Mouse (Mus musculus) forebrain, postnatal 0 days (tissue): ENCODE results near the gene Suds3. TPM values are rescaled to one million over a fixed set of nuclear protein-coding genes. Genes with fewer than 3 reads are reported as not detected.

ENCODE experiments used
- ATAC-seq: fragments of 200-750 bp; cut with Nextera tagmentation; 2 replicates; pipeline ENCODE4 v1.8.0; 2017; ENCODE audit warnings: mild to moderate bottlenecking, moderate library complexity
- DNase-seq: peaks from one replicate; pipeline ENCODE4 v3.0.0-alpha.2; 2015
- H3K27ac ChIP-seq: fragments of 300-500 bp; sonication (generic); 2 replicates; pipeline ENCODE4 v1.5.1; 2014; ENCODE audit warnings: low read depth, mild to moderate bottlenecking, antibody characterized with exemption, low read length, moderate library complexity, mixed read lengths
- H3K27me3 ChIP-seq: fragments of 300-500 bp; sonication (generic); 2 replicates; pipeline ENCODE4 v1.6.1; 2014; ENCODE audit warnings: mild to moderate bottlenecking, low read length, mixed read lengths; ENCODE audit not compliant: insufficient read depth
- H3K36me3 ChIP-seq: fragments of 300-500 bp; sonication (generic); 2 replicates; pipeline ENCODE4 v1.6.1; 2014; ENCODE audit warnings: mild to moderate bottlenecking, moderate library complexity; ENCODE audit not compliant: insufficient read depth
- H3K4me1 ChIP-seq: fragments of 300-500 bp; sonication (generic); 2 replicates; pipeline ENCODE4 v1.6.1; 2014; ENCODE audit warnings: antibody characterized with exemption; ENCODE audit not compliant: insufficient read depth
- H3K4me2 ChIP-seq: fragments of 300-500 bp; sonication (generic); 2 replicates; pipeline ENCODE4 v1.6.1; 2014; ENCODE audit warnings: low read depth, mild to moderate bottlenecking, moderate library complexity
- H3K4me3 ChIP-seq: fragments of 300-500 bp; sonication (generic); 2 replicates; pipeline ENCODE4 v1.5.1; 2014; ENCODE audit warnings: low read depth, low read length, mixed read lengths
- H3K9ac ChIP-seq: fragments of 300-500 bp; sonication (generic); 2 replicates; pipeline ENCODE4 v1.6.1; 2014; ENCODE audit warnings: mild to moderate bottlenecking
- H3K9me3 ChIP-seq: fragments of 300-500 bp; sonication (generic); 2 replicates; pipeline ENCODE4 v1.6.1; 2016; ENCODE audit warnings: low read length
- CTCF ChIP-seq: sonication (generic); IDR thresholded peaks from 2 replicates; pipeline ENCODE4 v1.5.1; 2016; ENCODE audit warnings: antibody characterized with exemption, control low read depth, low read depth
- WGBS: fragments of 180-500 bp; shearing (Covaris S2); extraction: QIAGEN DNeasy Blood & Tissue Kit; methylation state at CpG from one replicate; pipeline ENCODE4 v1.1.7; 2014; 5-methylcytosine and 5-hydroxymethylcytosine counted together
- polyA plus RNA-seq: library from polyadenylated mRNA; unstranded; fragments of >200 nt; fragmentation: Nextera tagmentation; extraction: Ambion mirVana; gene quantifications from 2 replicates; pipeline ENCODE4 v1.2.1, GENCODE M21; 2015
- total RNA-seq: library from RNA; depleted of rRNA; stranded (reverse); fragments of >200 nt; gene quantifications from 2 replicates; pipeline ENCODE4 v1.2.3, GENCODE M21; 2014; rRNA removed

Suds3 gene
- total and polyA plus RNA-seq, 2 experiments from 2014 or later, result 75.9 to 83.5 TPM

- Histone ChIP-seq H3K36me3 (no peaks in the 10 kb centered on the region), H3K27me3 (no peaks in the 10 kb centered on the region), H3K4me3 (no peak overlapping the region), H3K4me2 (no peak overlapping the region), H3K4me1 (no peaks in the 10 kb centered on the region), H3K9ac (no peak overlapping the region), H3K9me3 (no peaks in the 10 kb centered on the region), H3K27ac (no peak overlapping the region)
- DNase-seq (no peak), ATAC-seq (no peak)
- TF ChIP-seq CTCF, result no peak
- WGBS, result 81% methylated on average over 7 of the region's 7 CpGs
Observed at GRCm38 (mm10) chr5:117049940-117050339, 66.0 kb downstream of the Suds3 start.

- Histone ChIP-seq H3K27me3 (no peaks in the 10 kb centered on the region), H3K36me3 (no peaks in the 10 kb centered on the region), H3K9ac (no peak overlapping the region), H3K9me3 (no peaks in the 10 kb centered on the region), H3K27ac (no peak overlapping the region), H3K4me1 (no peaks in the 10 kb centered on the region), H3K4me2 (no peak overlapping the region), H3K4me3 (no peak overlapping the region)
- DNase-seq (no peak), ATAC-seq (no peak)
- TF ChIP-seq CTCF, result no peak
- WGBS, result 70% methylated on average over 10 of the region's 10 CpGs
Observed at GRCm38 (mm10) chr5:117045101-117045500, 70.8 kb downstream of the Suds3 start.

DNA sequence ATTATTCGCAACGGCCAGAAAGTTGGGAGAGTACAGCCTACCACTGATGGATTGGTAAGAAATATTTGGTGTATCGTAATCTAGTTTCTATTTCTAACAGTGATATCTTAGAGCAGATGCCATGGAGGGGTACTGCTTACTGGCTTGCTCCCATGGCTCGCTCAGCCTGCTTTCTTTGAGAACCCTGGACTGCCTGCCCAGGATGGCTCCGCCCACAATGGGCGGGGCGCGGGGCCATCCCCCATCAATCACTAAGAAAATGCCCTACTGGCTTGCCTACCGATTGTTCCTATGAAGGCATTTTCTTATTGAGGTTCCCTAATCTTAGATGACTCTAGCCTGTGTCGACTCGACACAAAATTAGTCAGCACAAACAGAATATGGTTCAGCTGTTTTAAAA, 73.3 kb downstream of the Suds3 start:
- H3K27me3 ChIP-seq, result no peaks in the 10 kb centered on the region
- H3K9me3 ChIP-seq, result no peaks in the 10 kb centered on the region
- H3K4me1 ChIP-seq, result no peaks in the 10 kb centered on the region
- no peak overlapping the region for H3K4me2 ChIP-seq
- H3K9ac ChIP-seq, result no peak overlapping the region
- ATAC-seq (no peak), DNase-seq (no peak)
- no peak overlapping the region for H3K4me3 ChIP-seq
- 74% methylated on average over 11 of the region's 11 CpGs for WGBS
- H3K36me3 ChIP-seq, result no peaks in the 10 kb centered on the region
- TF ChIP-seq CTCF, result no peak
- no peak overlapping the region for H3K27ac ChIP-seq

Other genes with a start within 250 kb of the Suds3 start
- 37.2 TPM in 2 replicates for gene Taok3, start 4.0 kb upstream of the Suds3 start, total RNA-seq
- gene Taok3, start 4.0 kb upstream of the Suds3 start, polyA plus RNA-seq, result 40.8 and 57.6 TPM in 2 replicates
- gene Pebp1, start 171.5 kb upstream of the Suds3 start, total RNA-seq, result 1,357 and 1,641 TPM in 2 replicates
- 1,186 and 1,234 TPM in 2 replicates for gene Pebp1, start 171.5 kb upstream of the Suds3 start, polyA plus RNA-seq
- gene Vsig10, start 203.0 kb upstream of the Suds3 start, total RNA-seq, result 1.0 and 1.4 TPM in 2 replicates
- 0.77 and 1.4 TPM in 2 replicates for gene Vsig10, start 203.0 kb upstream of the Suds3 start, polyA plus RNA-seq
- gene Wsb2, start 241.2 kb upstream of the Suds3 start, total RNA-seq, result 296 and 318 TPM in 2 replicates
- gene Wsb2, start 241.2 kb upstream of the Suds3 start, polyA plus RNA-seq, result 292 and 327 TPM in 2 replicates